Mouse (Mus musculus) stomach, postnatal 0 days (tissue): ENCODE data around the gene Cep83. TPM values are rescaled to one million over a fixed set of nuclear protein-coding genes. Genes with fewer than 3 reads are reported as not detected.

ENCODE experiments used
- ATAC-seq: fragments of 200-750 bp; cut with Nextera tagmentation; 2 replicates; pipeline ENCODE4 v1.8.0; 2017; ENCODE audit not compliant: low FRiP score, low TSS enrichment
- DNase-seq: peaks from one replicate; pipeline ENCODE4 v3.0.0-alpha.2; 2016; ENCODE audit warnings: low spot score
- H3K27ac ChIP-seq: fragments of 300-500 bp; sonication (generic); replicated peaks from 2 replicates; pipeline ENCODE4 v1.5.1; 2014; ENCODE audit warnings: mild to moderate bottlenecking, control low read depth
- H3K27me3 ChIP-seq: fragments of 300-500 bp; sonication (generic); 2 replicates; pipeline ENCODE4 v1.6.1; 2014; ENCODE audit warnings: low read length; ENCODE audit not compliant: control insufficient read depth, insufficient read depth
- H3K36me3 ChIP-seq: fragments of 300-500 bp; sonication (generic); 2 replicates; pipeline ENCODE4 v1.6.1; 2014; ENCODE audit warnings: low read length, mixed read lengths; ENCODE audit not compliant: control insufficient read depth, insufficient read depth
- H3K4me1 ChIP-seq: fragments of 300-500 bp; sonication (generic); replicated peaks from 2 replicates; pipeline ENCODE4 v1.6.1; 2014; ENCODE audit warnings: antibody characterized with exemption; ENCODE audit not compliant: control insufficient read depth, insufficient read depth
- H3K4me2 ChIP-seq: fragments of 300-500 bp; sonication (generic); replicated peaks from 2 replicates; pipeline ENCODE4 v1.6.1; 2014; ENCODE audit warnings: low read depth, mild to moderate bottlenecking, control low read depth, moderate library complexity
- H3K4me3 ChIP-seq: fragments of 300-500 bp; sonication (generic); 2 replicates; pipeline ENCODE4 v1.5.1; 2014; ENCODE audit warnings: low read depth, low read length, control low read depth
- H3K9ac ChIP-seq: fragments of 300-500 bp; sonication (generic); 2 replicates; pipeline ENCODE4 v1.6.1; 2014; ENCODE audit warnings: mild to moderate bottlenecking, low read length, control low read depth, mixed read lengths
- H3K9me3 ChIP-seq: fragments of 300-500 bp; sonication (generic); 2 replicates; pipeline ENCODE4 v1.6.1; 2016; ENCODE audit warnings: low read length; ENCODE audit not compliant: control insufficient read depth
- CTCF ChIP-seq: IDR thresholded peaks from 2 replicates; pipeline ENCODE4 v1.5.1; 2016; ENCODE audit warnings: antibody characterized with exemption, low read depth, mild to moderate bottlenecking, moderate library complexity
- EP300 ChIP-seq: optimal IDR thresholded peaks from 2 replicates; pipeline ENCODE3; 2016; ENCODE audit warnings: antibody characterized with exemption
- WGBS: fragments of 180-500 bp; shearing (Covaris S2); extraction: QIAGEN DNeasy Blood & Tissue Kit; methylation state at CpG from one replicate; pipeline ENCODE4 v1.1.7; 2014; 5-methylcytosine and 5-hydroxymethylcytosine counted together
- polyA plus RNA-seq: library from polyadenylated mRNA; unstranded; fragments of >200 nt; fragmentation: Nextera tagmentation; extraction: Ambion mirVana; gene quantifications from 2 replicates; pipeline ENCODE4 v1.2.1, GENCODE M21; 2015

Gene Cep83
- polyA plus RNA-seq, 1 experiment from 2014 or later, result 9.9 TPM

DNA sequence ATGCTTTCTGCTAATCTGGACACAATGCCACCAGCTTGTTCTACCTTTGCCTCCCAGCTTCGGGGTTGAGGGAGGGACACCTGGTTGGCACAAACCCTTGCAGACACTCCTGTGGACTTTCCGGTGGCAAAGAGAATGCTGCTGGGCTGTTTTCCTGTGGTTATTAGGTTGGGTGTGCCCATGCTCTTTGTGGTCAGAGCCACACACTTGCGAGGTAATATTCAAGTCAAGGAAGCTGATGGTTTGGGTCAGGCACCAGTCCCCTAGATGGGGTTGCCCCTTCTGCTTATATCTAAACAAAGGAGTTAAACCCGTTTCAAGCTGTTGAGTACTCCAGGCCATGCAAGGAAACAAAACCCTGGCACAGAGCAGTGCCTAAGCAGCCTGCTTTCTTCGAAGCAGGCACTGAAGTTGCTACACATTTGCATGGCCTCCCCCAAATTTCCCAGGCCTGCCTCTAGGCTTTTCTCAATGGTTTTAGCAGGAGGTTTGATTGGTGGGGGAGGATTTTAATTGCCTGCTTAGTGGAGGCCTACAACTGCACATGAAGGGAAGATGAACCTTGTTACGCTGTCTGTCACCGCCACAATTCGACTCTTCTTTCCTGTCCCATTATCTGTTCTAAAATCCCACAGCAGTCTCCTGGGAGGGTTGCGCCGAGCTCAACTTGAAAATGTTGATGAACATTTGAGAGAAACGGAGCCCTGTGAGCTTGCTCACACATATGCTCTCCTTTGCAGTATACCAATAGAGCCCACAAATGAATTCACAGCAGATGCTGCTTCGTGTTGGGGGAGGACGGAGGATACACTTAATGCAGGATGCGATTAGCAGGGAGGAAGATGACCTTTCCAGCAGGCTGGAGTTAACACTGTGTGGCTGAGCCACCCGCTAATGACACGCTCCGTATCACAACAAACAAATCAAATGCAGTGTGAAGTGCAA is 123.7 kb downstream of the Cep83 start:
- H3K27ac ChIP-seq, result no peak overlapping the region
- no peaks in the 10 kb centered on the region for H3K4me1 ChIP-seq
- no peak overlapping the region for H3K4me3 ChIP-seq
- H3K9ac ChIP-seq, result no peak overlapping the region
- H3K9me3 ChIP-seq, result no peaks in the 10 kb centered on the region
- no peaks in the 10 kb centered on the region for H3K27me3 ChIP-seq
- no peak for TF ChIP-seq EP300
- TF ChIP-seq CTCF, result no peak
- DNase-seq (no peak), ATAC-seq (no peak)
- no peaks in the 10 kb centered on the region for H3K36me3 ChIP-seq
- 76% methylated on average over 17 of the region's 17 CpGs for WGBS
- no peak overlapping the region for H3K4me2 ChIP-seq

DNA sequence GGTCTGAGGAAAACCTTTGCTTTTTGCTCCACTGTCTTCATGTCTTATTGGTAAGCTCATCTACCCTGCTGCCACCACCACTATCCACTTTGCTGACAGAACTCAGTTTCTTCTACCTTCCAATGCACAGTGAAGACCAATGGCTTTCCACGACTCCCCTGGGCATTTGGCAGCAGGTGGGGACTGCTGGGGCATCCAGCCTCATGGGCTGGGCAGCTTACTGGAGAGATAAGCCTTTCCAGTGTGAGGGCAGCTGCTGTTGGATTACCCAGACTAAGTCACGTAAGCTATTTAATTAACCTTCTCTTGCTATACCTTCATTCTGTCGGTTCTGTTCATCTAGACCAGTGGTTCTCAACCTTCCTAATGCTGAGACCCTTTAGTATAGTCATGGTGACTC is 129.7 kb downstream of the Cep83 start:
- DNase-seq (no peak), ATAC-seq (no peak)
- Histone ChIP-seq H3K36me3 (no peaks in the 10 kb centered on the region), H3K27me3 (no peaks in the 10 kb centered on the region), H3K27ac (no peak overlapping the region), H3K4me2 (no peak overlapping the region), H3K9me3 (no peaks in the 10 kb centered on the region), H3K4me1 (no peaks in the 10 kb centered on the region), H3K4me3 (no peak overlapping the region), H3K9ac (no peak overlapping the region)
- no peak for TF ChIP-seq EP300
- no peak for TF ChIP-seq CTCF
- WGBS, result 86% methylated on average over 3 of the region's 3 CpGs

DNA sequence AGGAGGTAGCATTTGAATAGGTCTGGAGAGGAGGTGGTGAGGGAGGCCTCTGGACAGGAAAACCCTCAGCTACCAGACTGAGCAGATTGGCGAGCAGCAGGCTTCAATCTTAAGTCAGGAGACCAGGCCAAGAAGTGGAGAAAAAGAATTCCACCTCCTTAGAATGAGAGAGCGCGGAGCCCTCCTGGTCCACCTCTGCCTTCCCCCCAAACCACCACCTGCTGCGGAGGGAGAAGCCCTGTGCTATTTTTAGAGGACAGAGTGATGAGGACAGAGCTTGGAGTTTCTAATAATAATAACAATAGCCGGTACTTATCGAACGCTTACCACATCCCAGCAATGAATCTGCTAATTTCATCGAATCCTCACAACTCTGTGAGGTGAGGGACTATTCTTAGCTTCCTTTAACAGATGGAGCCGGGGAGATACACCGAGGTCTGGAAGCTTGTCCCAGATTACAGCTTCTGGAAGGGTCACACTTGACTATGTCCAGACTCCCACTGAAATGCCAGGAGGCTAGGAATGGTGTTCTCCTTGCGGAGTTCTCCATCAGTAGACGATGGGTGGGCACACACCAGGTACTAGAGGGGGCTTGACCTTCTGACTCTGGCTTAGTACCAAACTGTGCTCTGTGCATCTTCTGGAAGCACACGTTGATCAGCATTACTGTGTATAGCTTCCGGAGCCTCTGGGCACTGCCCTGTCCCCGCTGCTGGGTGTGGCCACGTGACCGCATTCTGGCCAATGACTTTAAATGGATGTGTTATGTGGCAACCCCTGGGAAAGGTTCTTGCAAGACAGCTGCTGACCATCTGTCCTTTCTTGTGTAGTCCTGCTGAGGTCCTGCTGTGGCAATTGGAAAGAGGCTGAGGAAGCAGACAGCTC is 130.6 kb downstream of the Cep83 start:
- WGBS, result 83% methylated on average over 17 of the region's 17 CpGs
- Histone ChIP-seq H3K9ac (no peak overlapping the region), H3K4me2 (no peak overlapping the region), H3K4me3 (no peak overlapping the region), H3K27ac (no peak overlapping the region), H3K4me1 (no peaks in the 10 kb centered on the region), H3K9me3 (no peaks in the 10 kb centered on the region), H3K36me3 (no peaks in the 10 kb centered on the region), H3K27me3 (no peaks in the 10 kb centered on the region)
- ATAC-seq, result no peak
- TF ChIP-seq CTCF (no peak), EP300 (no peak)
- DNase-seq, result no peak

DNA sequence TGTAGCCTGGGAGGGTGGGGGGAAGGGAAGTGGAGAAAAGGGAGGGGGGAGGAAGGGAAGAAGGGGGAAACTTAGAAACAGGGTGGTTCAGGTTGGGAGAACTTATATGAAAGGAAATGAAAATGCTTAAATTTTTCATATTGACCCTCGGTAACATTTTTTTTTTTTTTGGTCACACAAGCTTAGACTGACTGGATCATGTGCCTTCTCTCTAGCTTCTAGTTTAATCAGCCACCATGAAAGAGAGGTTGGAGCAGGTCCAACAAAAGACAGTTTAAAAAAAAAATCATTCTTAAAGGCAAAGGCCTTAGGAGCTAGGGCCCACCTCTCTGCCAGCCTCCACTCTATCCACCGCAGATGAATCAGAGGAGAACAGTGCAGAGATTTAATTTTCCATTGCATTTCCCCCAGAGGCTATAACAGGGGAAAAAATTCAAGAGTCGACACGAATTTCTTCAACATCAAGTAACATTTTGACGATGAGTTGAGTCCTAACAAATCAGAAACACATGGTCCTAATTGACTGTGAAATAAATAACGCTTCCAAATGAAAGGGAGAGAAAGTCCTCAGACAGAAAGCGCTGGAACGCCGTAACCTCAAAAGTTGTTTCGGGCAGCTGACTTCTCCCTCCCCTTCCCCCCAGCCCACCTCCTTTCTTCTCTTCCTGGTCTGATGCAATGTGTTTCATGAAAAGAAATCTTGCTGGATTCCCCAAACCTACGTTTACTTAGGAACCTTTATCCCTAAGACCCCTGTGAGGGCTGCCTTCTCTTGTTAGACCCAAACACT is 135.7 kb downstream of the Cep83 start:
- DNase-seq (no peak), ATAC-seq (no peak)
- 0 out of 2 replicates have a peak overlapping the region, but pooled peaks have one; percentile 1 for H3K4me2 ChIP-seq
- no peaks in the 10 kb centered on the region for H3K9me3 ChIP-seq
- H3K9ac ChIP-seq, result no peak overlapping the region
- 37% methylated on average over 11 of the region's 11 CpGs for WGBS
- H3K27ac ChIP-seq, result no peak overlapping the region
- no peak overlapping the region for H3K4me3 ChIP-seq
- H3K4me1 ChIP-seq, result peaks cover 3% of the 10 kb centered on the region; the same call in 1 of the 2 replicates
- TF ChIP-seq CTCF (no peak), EP300 (no peak)
- H3K36me3 ChIP-seq, result no peaks in the 10 kb centered on the region
- no peaks in the 10 kb centered on the region for H3K27me3 ChIP-seq

DNA sequence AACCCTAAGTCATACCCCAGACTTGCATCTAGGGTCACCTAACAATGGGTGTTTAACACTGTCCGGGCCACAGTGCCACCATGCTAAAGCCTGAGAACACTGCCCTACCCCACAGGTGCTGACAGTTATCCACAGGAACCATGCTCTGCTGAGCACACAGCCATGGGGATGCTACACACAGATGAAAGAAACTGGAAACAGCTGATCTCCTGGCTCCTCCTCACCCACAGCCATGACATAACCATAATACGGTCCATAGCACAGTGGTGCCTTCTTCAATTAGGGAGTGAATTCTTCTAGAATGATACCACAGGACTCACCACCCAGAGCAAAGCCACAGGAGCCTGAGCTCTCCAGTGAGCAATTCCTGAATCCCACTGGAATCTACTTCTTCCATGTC is 137.5 kb downstream of the Cep83 start:
- DNase-seq, result no peak
- TF ChIP-seq CTCF, result no peak
- TF ChIP-seq EP300, result no peak
- Histone ChIP-seq H3K27ac (no peak overlapping the region), H3K9ac (no peak overlapping the region), H3K9me3 (no peaks in the 10 kb centered on the region), H3K4me1 (peaks cover 3% of the 10 kb centered on the region; the same call in 1 of the 2 replicates), H3K4me2 (no peak overlapping the region), H3K27me3 (no peaks in the 10 kb centered on the region), H3K36me3 (no peaks in the 10 kb centered on the region), H3K4me3 (no peak overlapping the region)
- 94% methylated on average over 2 of the region's 2 CpGs for WGBS
- ATAC-seq, result no peak
